Mouse (Mus musculus) R1 (cell line): ENCODE data around the gene Wasf3.

Experiments used
- DNase-seq: peaks from one replicate; pipeline ENCODE4 v3.0.0-alpha.2; 2018; ENCODE audit warnings: low read depth, low spot score

Wasf3 gene

GRCm38 (mm10) chr5:146384935-146385591, at the start of gene Wasf3:
TSS of gene Wasf3 (plus strand) at chr5:146384985.
- peak; percentile 89 for DNase-seq

DNA sequence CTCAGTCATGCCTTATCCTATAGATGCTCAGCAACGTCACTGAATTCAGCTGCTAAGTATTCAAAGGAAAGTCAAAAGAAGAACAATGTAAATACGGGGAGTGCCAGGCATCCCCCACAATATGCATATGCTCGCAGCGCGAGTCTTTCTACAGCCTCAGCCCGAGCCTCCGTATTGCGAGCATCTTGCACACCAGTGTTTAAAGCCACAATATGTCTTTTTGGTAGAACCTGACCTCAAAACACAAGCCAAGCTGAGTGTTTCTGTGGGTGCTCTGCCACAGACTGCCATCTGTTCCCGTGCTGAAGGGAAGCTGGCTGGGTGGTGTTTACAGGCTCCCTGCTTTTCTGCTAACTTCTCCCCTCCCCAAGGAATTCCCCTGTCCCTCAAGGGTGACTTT, 46.7 kb upstream of the Wasf3 start:
- peak; percentile 23 for DNase-seq

- no peak for DNase-seq
These were observed 44.7 kb upstream of the Wasf3 start for GRCm38 (mm10) chr5:146340037-146340436.

DNA sequence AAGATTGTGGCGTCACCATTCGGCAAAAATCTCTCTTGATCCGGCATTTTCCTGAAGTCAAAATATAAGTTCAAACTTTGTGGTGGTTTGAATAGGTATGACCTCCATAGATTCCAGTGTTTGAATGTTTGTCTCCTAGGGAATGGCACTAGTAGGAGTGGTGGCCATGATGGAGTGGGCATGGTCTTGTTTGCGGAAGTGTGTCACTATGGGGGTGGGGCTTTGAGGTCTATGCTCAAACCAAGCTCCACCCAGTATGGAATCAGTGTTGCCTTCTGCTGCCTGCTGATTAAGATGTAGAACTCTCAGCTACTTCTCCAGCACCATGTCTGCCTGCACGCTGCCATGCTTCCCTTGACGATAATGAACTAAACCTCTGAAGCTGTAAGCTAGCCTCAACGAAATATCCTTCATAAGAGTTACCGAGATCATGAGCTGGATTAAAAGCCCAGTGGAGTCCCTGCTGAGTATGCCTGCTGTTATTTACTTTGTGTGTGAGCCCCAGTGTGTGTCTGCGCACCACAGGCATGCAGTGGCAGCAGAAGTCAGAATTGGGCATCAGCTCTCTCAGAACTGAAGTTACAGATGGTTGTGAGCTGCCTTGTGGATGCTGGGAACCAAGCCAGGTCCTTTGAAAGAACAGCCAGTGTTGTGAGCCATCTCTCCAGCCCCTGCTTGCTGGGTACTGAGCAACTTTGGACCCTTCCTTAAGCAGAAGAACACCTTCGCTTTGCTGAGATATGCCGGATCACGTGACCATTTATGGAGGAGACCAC, 39.7 kb upstream of the Wasf3 start:
- DNase-seq = peak; percentile 66

GRCm38 (mm10) chr5:146347081-146347480, 37.7 kb upstream of the Wasf3 start:
- DNase-seq = no peak

DNA sequence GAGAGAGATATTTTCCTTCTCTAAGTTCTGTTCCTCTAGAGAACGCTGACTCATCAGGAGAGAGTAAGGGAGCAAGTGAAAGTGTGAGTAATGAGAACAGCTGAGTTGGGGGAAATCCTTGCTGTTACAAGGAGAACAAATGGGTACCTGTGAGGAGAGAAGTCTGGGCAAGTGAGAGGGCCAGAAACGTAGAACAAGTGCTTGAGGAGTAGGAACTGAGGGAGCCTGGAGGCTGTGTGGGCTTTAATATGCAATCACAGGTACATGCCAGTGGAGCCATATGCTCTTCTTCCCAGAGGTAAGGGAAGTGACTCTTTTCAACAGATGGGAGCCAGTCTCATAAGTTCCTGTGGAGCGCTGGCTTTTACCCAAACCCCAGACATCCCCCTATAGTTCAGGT, 35.6 kb upstream of the Wasf3 start:
- DNase-seq = no peak

- DNase-seq = no peak
These were observed 34.0 kb upstream of the Wasf3 start for GRCm38 (mm10) chr5:146350784-146351183.

- DNase-seq = no peak
These were observed 32.8 kb upstream of the Wasf3 start for GRCm38 (mm10) chr5:146352006-146352405.

DNA sequence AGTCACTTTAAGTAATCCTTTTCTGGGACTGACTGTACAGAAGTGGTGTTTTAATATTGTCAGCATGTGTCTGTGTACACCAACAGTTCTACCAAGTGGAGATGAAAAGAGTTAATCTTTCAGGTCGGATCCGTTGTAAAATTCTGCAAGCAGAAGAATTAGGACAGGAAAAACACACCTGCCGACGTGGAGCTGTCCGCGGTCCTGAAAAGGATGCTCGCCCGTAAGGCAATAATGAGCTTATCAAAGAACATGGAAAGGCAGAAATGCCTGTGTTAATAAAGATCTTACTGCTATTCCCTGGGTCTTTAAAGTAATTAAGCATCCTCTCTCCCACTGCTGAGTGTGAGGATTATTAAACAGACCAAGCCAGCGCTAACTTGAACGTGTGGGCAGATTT, 24.4 kb upstream of the Wasf3 start:
- DNase-seq = peak; percentile 54

- no peak for DNase-seq
These were observed 22.1 kb upstream of the Wasf3 start for GRCm38 (mm10) chr5:146362711-146363110.

GRCm38 (mm10) chr5:146368356-146368755, 16.4 kb upstream of the Wasf3 start:
- DNase-seq = no peak

- no peak for DNase-seq
These were observed 15.8 kb upstream of the Wasf3 start for GRCm38 (mm10) chr5:146368971-146369370.

DNA sequence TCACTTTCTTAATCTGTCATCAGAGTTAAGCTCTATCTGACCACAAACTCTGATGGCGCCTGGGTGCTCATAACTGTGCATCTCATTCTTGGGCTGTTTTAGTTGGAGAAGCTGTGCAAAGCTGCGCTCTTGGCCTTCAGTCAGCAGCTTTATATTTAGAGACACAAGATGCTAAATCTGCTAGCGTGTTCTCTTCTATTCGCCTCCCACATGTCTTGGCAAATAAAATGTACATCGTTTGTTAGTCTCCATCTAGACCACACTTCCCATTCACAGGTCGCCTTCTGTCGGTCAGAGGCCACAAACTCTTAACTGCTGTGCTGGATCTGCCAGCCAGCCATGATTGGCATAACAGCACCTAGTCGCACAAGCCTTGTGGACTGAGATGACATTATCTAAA, 14.0 kb upstream of the Wasf3 start:
- DNase-seq = no peak

GRCm38 (mm10) chr5:146373238-146373637, 11.5 kb upstream of the Wasf3 start:
- peak; percentile 66 for DNase-seq

GRCm38 (mm10) chr5:146376601-146377000, 8.2 kb upstream of the Wasf3 start:
- DNase-seq = peak; percentile 74

DNA sequence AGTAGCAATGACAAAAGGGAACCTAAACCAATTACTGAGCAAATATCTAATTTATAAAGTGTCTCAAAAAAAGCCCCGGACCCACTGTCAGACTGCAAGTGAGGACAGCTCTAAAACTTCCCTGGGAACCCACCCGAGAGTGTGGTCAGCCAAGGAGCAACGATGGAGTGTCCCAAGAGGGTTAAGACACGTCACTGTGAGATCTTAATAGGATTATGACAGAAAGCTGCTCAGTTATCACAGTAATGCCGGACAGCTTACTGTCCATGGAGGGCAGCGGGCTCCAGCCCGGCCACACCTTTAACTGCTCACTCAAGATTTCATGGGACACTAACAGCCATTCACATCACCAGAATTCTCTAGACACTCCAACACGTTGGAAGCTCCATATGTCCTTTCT, 4.7 kb upstream of the Wasf3 start:
- no peak for DNase-seq

GRCm38 (mm10) chr5:146382268-146382667, 2.5 kb upstream of the Wasf3 start:
- peak; percentile 83 for DNase-seq

DNA sequence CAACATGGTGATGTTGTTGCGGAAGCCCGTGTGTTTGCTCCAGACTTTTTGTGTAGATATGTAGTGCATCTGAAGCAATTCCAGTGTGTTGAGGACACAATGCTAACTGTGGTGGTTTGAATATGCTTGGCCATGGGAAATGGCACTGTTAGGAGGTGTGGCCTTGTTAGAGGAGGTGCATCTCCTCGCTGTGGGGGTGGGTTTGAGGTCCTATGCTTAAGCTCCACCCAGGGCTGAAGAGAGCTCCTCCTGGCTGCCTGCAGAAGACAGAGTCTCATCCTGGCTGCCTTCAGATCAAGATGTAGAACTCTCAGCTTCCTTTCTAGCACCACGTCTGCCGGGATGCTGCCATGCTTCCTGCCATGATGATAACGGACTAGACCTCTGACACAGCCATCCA, 1.4 kb upstream of the Wasf3 start:
- DNase-seq = peak; percentile 71

- peak; percentile 72 for DNase-seq
These were observed 1.2 kb downstream of the Wasf3 start for GRCm38 (mm10) chr5:146385989-146386388.

DNA sequence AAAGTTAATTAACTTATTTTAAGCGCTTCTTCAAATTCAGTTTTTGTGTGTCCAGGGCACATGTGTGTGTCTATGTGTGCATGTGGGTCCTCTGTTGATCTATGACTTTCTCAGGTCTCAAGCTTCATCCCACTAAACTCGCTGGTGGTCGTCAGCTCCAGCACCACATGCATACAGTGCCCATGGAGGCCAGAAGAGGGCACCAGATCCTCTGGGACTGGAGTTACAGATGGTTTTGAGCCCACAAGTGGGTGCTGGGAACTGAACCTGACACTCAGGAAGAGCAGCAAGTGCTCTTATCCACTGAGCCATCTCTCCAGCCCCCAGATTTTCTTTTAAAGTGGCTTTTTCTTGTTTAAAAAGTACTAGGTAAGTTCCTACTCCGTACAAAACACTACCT, 2.1 kb downstream of the Wasf3 start:
- peak; percentile 54 for DNase-seq

DNA sequence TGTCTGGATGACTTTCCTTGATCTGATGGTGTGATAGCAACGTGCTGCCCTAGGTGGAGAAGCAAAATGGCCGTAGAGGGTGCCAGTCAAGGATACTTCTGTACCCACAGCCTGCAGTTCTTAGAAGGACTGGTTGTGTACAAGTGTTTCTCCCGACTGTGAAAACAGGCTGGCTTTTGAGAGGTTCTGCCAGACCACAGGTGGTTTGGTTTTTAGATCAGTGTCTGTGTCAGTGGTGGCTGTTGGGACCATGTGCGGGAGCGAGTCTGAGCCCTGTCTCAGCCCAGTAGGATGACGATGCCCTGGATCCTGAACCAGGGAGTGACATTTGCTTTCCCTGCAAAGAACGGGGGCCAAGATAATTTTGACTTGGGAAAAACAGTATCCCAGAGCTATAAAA, 9.8 kb downstream of the Wasf3 start:
- DNase-seq = no peak

GRCm38 (mm10) chr5:146397253-146397652, 12.5 kb downstream of the Wasf3 start:
- no peak for DNase-seq

DNA sequence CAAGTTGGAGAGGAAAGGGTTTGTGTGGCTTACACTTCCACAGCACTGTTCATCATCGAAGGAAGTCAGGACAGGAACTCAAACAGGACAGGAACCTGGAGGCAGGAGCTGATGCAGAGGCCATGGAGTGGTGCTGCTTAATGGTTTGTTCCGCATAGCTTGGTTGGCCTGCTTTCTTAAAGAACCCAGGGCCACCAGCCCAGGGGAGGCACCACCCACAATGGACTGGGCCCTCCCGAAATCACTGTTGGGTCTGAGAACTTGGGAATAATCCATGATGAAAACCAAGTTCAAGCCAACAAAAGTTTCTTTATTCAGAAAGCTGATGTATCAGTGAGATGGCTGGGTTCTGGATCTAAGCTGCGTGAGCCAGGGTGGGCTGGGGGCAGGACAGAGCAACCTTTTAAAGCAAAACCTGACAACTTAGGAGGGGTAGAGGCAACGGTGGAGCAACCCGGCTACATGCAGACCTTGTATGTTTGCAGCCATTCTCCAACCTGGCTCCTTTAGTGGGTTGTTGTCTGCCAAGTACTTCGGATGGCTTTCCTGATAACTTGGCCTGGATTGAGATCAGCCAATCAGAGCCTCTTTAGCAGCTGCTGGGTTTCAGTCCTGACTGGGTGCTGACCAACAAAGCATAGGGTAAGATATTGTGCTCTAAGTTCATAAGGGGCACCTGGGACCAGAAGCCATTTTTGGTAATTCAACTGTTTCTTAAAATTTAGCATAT, 13.8 kb downstream of the Wasf3 start:
- DNase-seq = no peak
